Mouse (Mus musculus) limb, embryonic 12.5 days (tissue): ENCODE results near the gene Matn3. TPM values are rescaled to one million over a fixed set of nuclear protein-coding genes. Genes with fewer than 3 reads are reported as not detected.

Experiments used
- ATAC-seq: fragments of 200-750 bp; cut with Nextera tagmentation; 2 replicates; pipeline ENCODE4 v1.8.0; 2017; ENCODE audit warnings: low read depth, moderate TSS enrichment; ENCODE audit not compliant: insufficient number of reproducible peaks, insufficient read depth, low FRiP score, low TSS enrichment
- H3K27ac ChIP-seq: fragments of 300-500 bp; sonication (generic); 2 replicates; pipeline ENCODE4 v1.5.1; 2016; ENCODE audit warnings: mild to moderate bottlenecking, moderate library complexity
- H3K27me3 ChIP-seq: fragments of 300-500 bp; sonication (generic); 2 replicates; pipeline ENCODE4 v1.6.1; 2016; ENCODE audit warnings: mild to moderate bottlenecking, moderate library complexity
- H3K36me3 ChIP-seq: fragments of 300-500 bp; sonication (generic); 2 replicates; pipeline ENCODE4 v1.6.1; 2016; ENCODE audit warnings: mild to moderate bottlenecking, moderate library complexity
- H3K4me1 ChIP-seq: fragments of 300-500 bp; sonication (generic); replicated peaks from 2 replicates; pipeline ENCODE4 v1.6.1; 2016
- H3K4me2 ChIP-seq: fragments of 300-500 bp; sonication (generic); 2 replicates; pipeline ENCODE4 v1.6.1; 2016; ENCODE audit warnings: mild to moderate bottlenecking, moderate library complexity
- H3K4me3 ChIP-seq: fragments of 300-500 bp; sonication (generic); replicated peaks from 2 replicates; pipeline ENCODE4 v1.5.1; 2016; ENCODE audit warnings: mild to moderate bottlenecking
- H3K9ac ChIP-seq: fragments of 300-500 bp; sonication (generic); replicated peaks from 2 replicates; pipeline ENCODE4 v1.6.1; 2016; ENCODE audit warnings: mild to moderate bottlenecking, moderate library complexity
- H3K9me3 ChIP-seq: fragments of 300-500 bp; sonication (generic); 2 replicates; pipeline ENCODE4 v1.6.1; 2016; ENCODE audit warnings: mild to moderate bottlenecking, moderate library complexity
- WGBS: fragments of 180-500 bp; shearing (Covaris S2); methylation state at CpG from one replicate; pipeline ENCODE4 v1.1.7; 2016; 5-methylcytosine and 5-hydroxymethylcytosine counted together
- polyA plus RNA-seq: library from polyadenylated mRNA; unstranded; fragments of >200 nt; fragmentation: Nextera tagmentation; extraction: Ambion mirVana; gene quantifications from 2 replicates; pipeline ENCODE4 v1.2.1, GENCODE M21; 2016

Gene Matn3
- polyA plus RNA-seq, result 5.4 and 7.5 TPM in 2 replicates

GRCm38 (mm10) chr12:8947714-8948464 lies at the start of gene Matn3:
TSS of gene Matn3 (plus strand) at chr12:8947929.
- peaks cover 23% of the 10 kb centered on the region for H3K4me1 ChIP-seq
- peak within 1 kb of the TSS; percentile 51 for H3K4me3 ChIP-seq
- H3K27ac ChIP-seq, result peak within 1 kb of the TSS; percentile 74
- H3K4me2 ChIP-seq, result peak within 1 kb of the TSS; percentile 99
- peaks cover 7% of the 10 kb centered on the region; the same call in 1 of the 2 replicates for H3K27me3 ChIP-seq
- H3K9me3 ChIP-seq, result no peaks in the 10 kb centered on the region
- ATAC-seq, result peak; percentile 63
- under 1% methylated on average over 42 of the region's 42 CpGs for WGBS
- H3K9ac ChIP-seq, result peak within 1 kb of the TSS; percentile 58
- no peaks in the 10 kb centered on the region for H3K36me3 ChIP-seq

GRCm38 (mm10) chr12:8898879-8899785 lies 48.6 kb upstream of the Matn3 start:
- H3K4me1 ChIP-seq, result peaks cover 44% of the 10 kb centered on the region
- H3K4me3 ChIP-seq, result no peak overlapping the region
- H3K27ac ChIP-seq, result peak overlapping the region; percentile 64; the same call in 1 of the 2 replicates
- H3K9ac ChIP-seq, result no peak overlapping the region
- no peaks in the 10 kb centered on the region for H3K36me3 ChIP-seq
- no peaks in the 10 kb centered on the region for H3K9me3 ChIP-seq
- H3K27me3 ChIP-seq, result no peaks in the 10 kb centered on the region
- ATAC-seq, result no peak
- no peak overlapping the region for H3K4me2 ChIP-seq
- WGBS, result 77% methylated on average over 18 of the region's 19 CpGs

- H3K9me3 ChIP-seq, result no peaks in the 10 kb centered on the region
- H3K4me2 ChIP-seq, result no peak overlapping the region
- H3K27me3 ChIP-seq, result no peaks in the 10 kb centered on the region
- no peak overlapping the region for H3K4me3 ChIP-seq
- peaks cover 43% of the 10 kb centered on the region for H3K4me1 ChIP-seq
- H3K36me3 ChIP-seq, result no peaks in the 10 kb centered on the region
- peak overlapping the region; percentile 64; the same call in 1 of the 2 replicates for H3K27ac ChIP-seq
- no peak overlapping the region for H3K9ac ChIP-seq
- WGBS, result 25% methylated on average over 4 of the region's 4 CpGs
- no peak for ATAC-seq
Observed at GRCm38 (mm10) chr12:8900107-8900698, 47.5 kb upstream of the Matn3 start.

DNA sequence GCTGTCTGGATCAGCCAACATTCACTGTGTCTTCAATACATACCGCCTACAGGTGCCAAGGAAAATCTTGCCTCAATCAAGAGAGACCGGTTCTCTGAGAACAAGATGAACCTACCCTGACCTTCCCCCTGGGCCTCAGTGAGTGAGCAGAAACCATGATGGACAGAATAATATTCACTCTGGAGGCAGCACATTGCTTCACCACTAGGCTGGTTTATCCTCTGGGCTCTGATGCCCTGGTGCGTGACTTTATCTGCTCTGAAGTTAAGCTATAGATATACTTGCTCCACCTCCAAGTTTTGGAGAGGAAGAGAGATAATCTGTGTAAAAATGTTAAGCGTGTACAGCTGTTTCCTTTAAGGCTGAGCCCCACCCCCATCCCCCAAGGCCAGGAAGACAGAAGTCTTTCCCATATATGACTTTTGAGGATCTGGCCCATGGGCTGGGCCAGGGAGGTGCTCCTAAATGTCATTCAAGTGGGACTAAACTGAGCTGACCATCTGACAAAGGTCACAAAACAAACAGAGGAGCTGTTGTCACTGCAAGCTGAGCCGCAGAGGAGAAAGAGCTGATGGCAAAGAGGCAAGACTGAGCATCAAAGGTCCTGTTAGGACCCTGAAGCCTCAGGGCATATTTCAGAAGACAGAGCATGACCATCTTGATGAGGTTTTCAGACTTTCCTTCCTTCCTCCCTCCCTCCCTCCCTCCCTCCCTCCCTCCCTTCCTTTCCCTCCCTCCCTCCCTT lies 46.6 kb upstream of the Matn3 start:
- 34% methylated on average over 5 of the region's 5 CpGs for WGBS
- H3K27me3 ChIP-seq, result no peaks in the 10 kb centered on the region
- no peak overlapping the region; the same call in 1 of the 2 replicates for H3K27ac ChIP-seq
- no peaks in the 10 kb centered on the region for H3K9me3 ChIP-seq
- no peak overlapping the region for H3K9ac ChIP-seq
- ATAC-seq, result no peak
- H3K4me2 ChIP-seq, result no peak overlapping the region
- no peak overlapping the region for H3K4me3 ChIP-seq
- no peaks in the 10 kb centered on the region for H3K36me3 ChIP-seq
- peaks cover 43% of the 10 kb centered on the region for H3K4me1 ChIP-seq

- no peak for ATAC-seq
- no peaks in the 10 kb centered on the region for H3K36me3 ChIP-seq
- no peak overlapping the region for H3K4me2 ChIP-seq
- H3K9me3 ChIP-seq, result no peaks in the 10 kb centered on the region
- no peak overlapping the region for H3K9ac ChIP-seq
- peaks cover 38% of the 10 kb centered on the region for H3K4me1 ChIP-seq
- H3K4me3 ChIP-seq, result no peak overlapping the region
- H3K27me3 ChIP-seq, result no peaks in the 10 kb centered on the region
- 7% methylated on average over 2 of the region's 2 CpGs for WGBS
- H3K27ac ChIP-seq, result peak overlapping the region; percentile 64; the same call in 1 of the 2 replicates
Observed at GRCm38 (mm10) chr12:8901934-8902333, 45.8 kb upstream of the Matn3 start.

- no peak overlapping the region for H3K9ac ChIP-seq
- H3K27me3 ChIP-seq, result no peaks in the 10 kb centered on the region
- WGBS, result 21% methylated on average over 3 of the region's 3 CpGs
- no peak overlapping the region for H3K4me2 ChIP-seq
- no peaks in the 10 kb centered on the region for H3K36me3 ChIP-seq
- H3K9me3 ChIP-seq, result no peaks in the 10 kb centered on the region
- ATAC-seq, result no peak
- no peak overlapping the region for H3K4me3 ChIP-seq
- H3K4me1 ChIP-seq, result peaks cover 33% of the 10 kb centered on the region
- peak overlapping the region; percentile 64; the same call in 1 of the 2 replicates for H3K27ac ChIP-seq
Observed at GRCm38 (mm10) chr12:8902479-8902878, 45.2 kb upstream of the Matn3 start.

GRCm38 (mm10) chr12:8912860-8913685 lies 34.7 kb upstream of the Matn3 start:
- Histone ChIP-seq H3K9me3 (no peaks in the 10 kb centered on the region), H3K4me2 (0 out of 2 replicates have a peak overlapping the region, but pooled peaks have one; percentile 21), H3K27me3 (no peaks in the 10 kb centered on the region), H3K36me3 (no peaks in the 10 kb centered on the region), H3K4me3 (no peak overlapping the region), H3K9ac (peak overlapping the region; percentile 52), H3K4me1 (peaks cover 38% of the 10 kb centered on the region), H3K27ac (peak overlapping the region; percentile 93)
- WGBS, result 11% methylated on average over 16 of the region's 16 CpGs
- peak; percentile 63; the same call in 1 of the 2 replicates for ATAC-seq

- Histone ChIP-seq H3K36me3 (no peaks in the 10 kb centered on the region), H3K9me3 (no peaks in the 10 kb centered on the region), H3K4me1 (peaks cover 38% of the 10 kb centered on the region), H3K27ac (peak overlapping the region; percentile 93), H3K9ac (no peak overlapping the region), H3K27me3 (no peaks in the 10 kb centered on the region), H3K4me3 (no peak overlapping the region), H3K4me2 (0 out of 2 replicates have a peak overlapping the region, but pooled peaks have one; percentile 21)
- ATAC-seq, result peak; percentile 84
- WGBS, result 20% methylated on average over 9 of the region's 9 CpGs
Observed at GRCm38 (mm10) chr12:8913701-8914340, 33.9 kb upstream of the Matn3 start.

GRCm38 (mm10) chr12:8916378-8916777 lies 31.4 kb upstream of the Matn3 start:
- H3K27ac ChIP-seq, result peak overlapping the region; percentile 46

More at GRCm38 (mm10) chr12:8916378-8916777, 31.4 kb upstream of the Matn3 start:
- Histone ChIP-seq H3K4me2 (no peak overlapping the region), H3K36me3 (no peaks in the 10 kb centered on the region), H3K27me3 (no peaks in the 10 kb centered on the region), H3K4me1 (peaks cover 44% of the 10 kb centered on the region), H3K4me3 (no peak overlapping the region), H3K9me3 (no peaks in the 10 kb centered on the region), H3K9ac (no peak overlapping the region)
- 48% methylated on average over 5 of the region's 5 CpGs for WGBS
- ATAC-seq, result no peak
